Mouse (Mus musculus) liver, adult 2 months (tissue): ENCODE measurements around the gene Cd6. TPM values are rescaled to one million over a fixed set of nuclear protein-coding genes. Genes with fewer than 3 reads are reported as not detected.

ENCODE experiments used
- DNase-seq: peaks from one replicate; pipeline ENCODE4 v3.0.0-alpha.2; 2011; ENCODE audit warnings: low read depth, low spot score; ENCODE audit errors: extremely low read depth
- H3K27ac ChIP-seq: fragments of 200-500 bp; replicated peaks from 2 replicates; pipeline ENCODE4 v1.5.1; 2012; ENCODE audit warnings: low read depth, mild to moderate bottlenecking, control low read depth, inconsistent platforms, low read length; ENCODE audit not compliant: insufficient read depth
- H3K27me3 ChIP-seq: fragments of 200-500 bp; 2 replicates; pipeline ENCODE4 v1.6.1; 2012; ENCODE audit warnings: mild to moderate bottlenecking, moderate library complexity, low read length, inconsistent platforms; ENCODE audit not compliant: control insufficient read depth, insufficient read depth
- H3K36me3 ChIP-seq: fragments of 200-500 bp; 2 replicates; pipeline ENCODE4 v1.6.1; 2012; ENCODE audit warnings: low read length, inconsistent platforms; ENCODE audit not compliant: control insufficient read depth, insufficient read depth
- H3K4me1 ChIP-seq: fragments of 200-500 bp; 2 replicates; pipeline ENCODE4 v1.6.1; 2011; ENCODE audit warnings: low read length; ENCODE audit not compliant: control insufficient read depth, insufficient read depth
- H3K4me3 ChIP-seq: fragments of 200-500 bp; 2 replicates; pipeline ENCODE4 v1.5.1; 2011; ENCODE audit warnings: low read depth, mild to moderate bottlenecking, control low read depth, low read length, moderate library complexity; ENCODE audit not compliant: insufficient read depth
- H3K79me2 ChIP-seq: fragments of 200-500 bp; 2 replicates; pipeline ENCODE4 v1.6.1; 2012; ENCODE audit warnings: inconsistent platforms, mild to moderate bottlenecking, low read length, moderate library complexity; ENCODE audit not compliant: control insufficient read depth, insufficient read depth
- H3K9ac ChIP-seq: fragments of 200-500 bp; 2 replicates; pipeline ENCODE4 v1.6.1; 2012; ENCODE audit warnings: low read depth, mild to moderate bottlenecking, control low read depth, inconsistent platforms, low read length
- CTCF ChIP-seq: fragments of 200-500 bp; IDR thresholded peaks from 2 replicates; pipeline ENCODE4 v1.5.1; 2011; ENCODE audit warnings: low read depth, low read length, control low read depth
- POLR2A ChIP-seq: fragments of 200-500 bp; IDR thresholded peaks from 2 replicates; pipeline ENCODE4 v1.6.1; 2011; ENCODE audit warnings: low read length, control low read depth; ENCODE audit not compliant: insufficient read depth; ENCODE audit errors: extremely low read depth
- WGBS: fragments of 180-500 bp; shearing (Covaris S2); methylation state at CpG from one replicate; pipeline ENCODE4 v1.1.7; 2018; 5-methylcytosine and 5-hydroxymethylcytosine counted together
- polyA plus RNA-seq: library from polyadenylated mRNA; depleted of rRNA; stranded (reverse); fragments of >200 nt; gene quantifications from 2 replicates; pipeline ENCODE4 v1.2.3, GENCODE M21; 2012
- total RNA-seq: library from RNA; depleted of rRNA; stranded (reverse); fragments of >200 nt; gene quantifications from 2 replicates; pipeline ENCODE4 v1.2.3, GENCODE M21; 2014

Gene Cd6
- total and polyA plus RNA-seq, 2 experiments: 0.18 to 0.44 TPM

DNA sequence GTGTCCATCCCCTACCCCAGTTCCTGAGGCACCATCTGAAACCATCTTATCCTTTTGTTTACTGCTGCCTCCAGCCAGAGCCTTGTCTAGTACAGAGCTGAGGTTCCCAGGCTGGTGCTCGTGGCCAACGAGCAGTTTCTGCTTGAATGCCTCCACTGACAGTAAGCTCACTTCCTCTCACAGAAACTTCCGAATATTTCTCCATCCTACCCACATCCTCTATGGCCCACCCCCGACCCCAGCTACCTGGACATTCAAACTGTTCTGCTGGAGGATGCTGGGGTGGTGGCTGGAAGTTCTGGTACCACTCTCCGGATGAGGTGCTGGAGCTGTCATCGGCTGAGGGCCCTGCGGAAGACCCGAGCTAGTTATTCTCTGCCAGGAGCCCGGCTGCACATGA is 39.5 kb downstream of the Cd6 start:
- 75% methylated on average over 9 of the region's 9 CpGs for WGBS
- no peak overlapping the region for H3K9ac ChIP-seq
- no peak overlapping the region for H3K4me3 ChIP-seq
- H3K36me3 ChIP-seq: no peaks in the 10 kb centered on the region
- TF ChIP-seq POLR2A (no peak), CTCF (no peak)
- H3K27me3 ChIP-seq: no peaks in the 10 kb centered on the region
- no peaks in the 10 kb centered on the region for H3K79me2 ChIP-seq
- DNase-seq: no peak
- no peak overlapping the region for H3K27ac ChIP-seq
- H3K4me1 ChIP-seq: no peaks in the 10 kb centered on the region

DNA sequence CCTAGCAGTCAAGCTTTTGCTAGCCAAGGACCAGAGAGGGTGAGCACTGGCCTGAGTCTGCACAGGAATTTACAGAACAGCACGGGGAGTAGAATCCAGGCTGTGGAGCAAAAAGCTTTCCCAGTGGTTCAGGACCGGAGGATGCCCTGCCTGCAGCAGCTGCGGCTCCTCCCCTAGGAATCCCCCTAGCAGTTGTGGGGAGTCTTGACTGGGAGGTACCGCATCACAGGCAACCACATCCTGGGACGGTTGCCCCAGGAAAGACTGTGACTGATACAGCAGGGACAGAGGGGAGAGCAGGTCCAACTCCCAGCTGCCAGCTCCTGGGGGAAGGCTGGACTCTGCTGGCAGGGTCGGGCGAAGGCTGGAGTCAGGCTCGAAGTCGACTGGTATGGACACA is 41.6 kb downstream of the Cd6 start:
- no peaks in the 10 kb centered on the region for H3K79me2 ChIP-seq
- no peaks in the 10 kb centered on the region for H3K27me3 ChIP-seq
- no peak overlapping the region for H3K27ac ChIP-seq
- TF ChIP-seq CTCF: no peak
- no peak for TF ChIP-seq POLR2A
- H3K4me3 ChIP-seq: no peak overlapping the region
- no peaks in the 10 kb centered on the region for H3K36me3 ChIP-seq
- H3K4me1 ChIP-seq: no peaks in the 10 kb centered on the region
- DNase-seq: no peak
- H3K9ac ChIP-seq: no peak overlapping the region
- 82% methylated on average over 9 of the region's 9 CpGs for WGBS

DNA sequence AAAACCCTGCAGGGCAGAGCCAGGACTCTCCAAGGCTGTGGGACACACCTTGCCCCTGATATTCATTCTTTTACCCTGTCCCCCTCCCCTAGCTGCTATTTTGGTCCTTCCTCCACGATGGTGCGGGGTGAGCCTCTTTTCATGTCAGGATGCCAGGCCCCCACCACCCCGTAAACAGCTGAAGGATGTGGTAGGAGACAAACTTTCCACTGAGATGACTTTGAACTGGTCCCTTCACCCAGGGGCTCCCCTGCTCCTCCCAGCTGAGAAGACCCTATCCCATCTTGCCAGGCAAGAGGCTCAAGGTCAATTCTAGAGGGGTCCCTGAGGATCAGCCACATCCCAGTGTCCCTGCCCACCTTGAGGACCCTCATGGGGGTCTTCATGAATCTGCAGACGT is 42.5 kb downstream of the Cd6 start:
- no peak for TF ChIP-seq POLR2A
- TF ChIP-seq CTCF: no peak
- H3K9ac ChIP-seq: no peak overlapping the region
- H3K4me1 ChIP-seq: no peaks in the 10 kb centered on the region
- no peaks in the 10 kb centered on the region for H3K27me3 ChIP-seq
- no peak overlapping the region for H3K4me3 ChIP-seq
- H3K36me3 ChIP-seq: no peaks in the 10 kb centered on the region
- DNase-seq: no peak
- H3K79me2 ChIP-seq: no peaks in the 10 kb centered on the region
- WGBS: 82% methylated on average over 4 of the region's 4 CpGs
- H3K27ac ChIP-seq: no peak overlapping the region

DNA sequence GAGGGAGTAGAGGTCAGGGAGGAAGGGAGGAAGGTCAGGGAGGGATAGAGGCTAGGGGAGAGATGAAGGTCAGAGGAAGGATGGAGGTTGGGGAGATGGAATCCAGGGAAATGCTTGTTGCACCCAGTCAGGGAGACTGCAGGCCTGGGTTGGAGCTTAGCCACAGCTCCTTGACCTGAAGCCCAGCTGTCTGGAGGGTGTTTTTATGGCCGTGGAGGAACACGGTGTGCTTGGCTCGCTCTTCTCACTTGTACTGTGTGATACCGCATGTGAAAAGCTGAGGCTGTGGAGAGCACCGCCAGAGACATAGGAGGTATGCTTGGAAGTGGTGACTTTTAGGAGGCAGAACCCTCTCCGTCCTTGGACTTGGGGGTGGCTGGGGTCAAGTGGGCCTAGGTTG is 43.1 kb downstream of the Cd6 start:
- 84% methylated on average over 6 of the region's 6 CpGs for WGBS
- DNase-seq: no peak

DNA sequence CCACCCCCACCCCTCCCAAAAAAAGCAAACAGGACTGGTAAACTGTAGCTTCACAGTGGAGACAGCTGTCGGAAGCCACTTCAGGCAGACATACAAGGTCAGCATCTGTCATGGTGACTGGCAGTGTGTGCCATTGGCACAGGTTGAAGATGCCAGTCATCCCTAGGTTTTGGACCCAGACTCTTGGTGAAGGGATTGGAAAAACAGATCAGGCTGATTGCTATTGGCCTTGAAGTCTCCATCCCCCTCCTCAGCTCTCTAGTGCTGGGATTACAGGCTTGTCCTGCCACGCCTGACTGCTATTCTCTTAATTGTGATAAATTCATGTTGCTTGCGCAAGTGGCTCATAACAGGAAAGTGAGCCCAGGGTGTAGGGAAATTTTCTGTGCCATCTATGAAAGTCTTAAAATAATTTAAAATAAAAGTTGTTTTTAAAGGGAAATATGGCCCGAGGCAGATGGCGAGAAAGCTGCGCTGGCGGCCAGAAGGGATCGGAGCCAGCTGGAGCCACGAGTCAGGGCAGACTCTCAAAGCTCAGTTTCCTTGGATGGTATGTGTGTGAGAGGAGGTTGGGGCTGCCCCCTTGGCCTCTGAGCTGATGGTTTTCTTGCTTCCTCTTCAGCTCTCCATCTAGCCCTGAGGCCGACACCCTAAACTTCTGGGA is 44.9 kb downstream of the Cd6 start:
- WGBS: 91% methylated on average over 10 of the region's 10 CpGs

More for the DNA sequence above, 43.1 kb downstream of the Cd6 start:
- TF ChIP-seq POLR2A: no peak
- TF ChIP-seq CTCF: no peak
- H3K4me3 ChIP-seq: no peak overlapping the region
- no peaks in the 10 kb centered on the region for H3K4me1 ChIP-seq
- no peak overlapping the region for H3K9ac ChIP-seq
- H3K27ac ChIP-seq: no peak overlapping the region
- no peaks in the 10 kb centered on the region for H3K27me3 ChIP-seq
- H3K79me2 ChIP-seq: no peaks in the 10 kb centered on the region
- H3K36me3 ChIP-seq: no peaks in the 10 kb centered on the region

DNA sequence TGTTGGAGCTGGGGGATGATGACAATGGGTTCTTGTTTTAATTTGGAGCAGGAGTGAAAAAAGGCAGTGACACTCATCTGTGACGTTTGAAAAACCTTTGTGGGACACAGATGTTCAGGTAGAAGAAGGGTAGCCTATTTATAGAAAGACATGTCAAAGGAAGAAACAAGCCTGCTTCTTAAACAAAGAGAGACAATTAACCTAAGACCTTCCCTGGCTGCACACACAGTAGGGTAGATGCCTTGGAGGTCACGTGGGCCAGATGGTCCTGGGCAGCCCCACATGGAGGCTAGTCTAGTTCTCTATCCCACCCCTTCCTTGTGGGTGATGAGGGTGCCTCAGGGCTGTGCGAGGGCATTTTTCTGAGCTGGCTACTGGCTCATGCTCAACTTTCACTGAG is 45.8 kb downstream of the Cd6 start:
- no peaks in the 10 kb centered on the region for H3K27me3 ChIP-seq
- no peaks in the 10 kb centered on the region for H3K79me2 ChIP-seq
- DNase-seq: no peak
- no peak overlapping the region for H3K4me3 ChIP-seq
- TF ChIP-seq CTCF (no peak), POLR2A (no peak)
- H3K4me1 ChIP-seq: no peaks in the 10 kb centered on the region
- 58% methylated on average over 3 of the region's 3 CpGs for WGBS
- no peak overlapping the region for H3K9ac ChIP-seq
- no peak overlapping the region for H3K27ac ChIP-seq
- H3K36me3 ChIP-seq: no peaks in the 10 kb centered on the region

More for the DNA sequence above, 44.9 kb downstream of the Cd6 start:
- Histone ChIP-seq H3K27ac (no peak overlapping the region), H3K27me3 (no peaks in the 10 kb centered on the region), H3K36me3 (no peaks in the 10 kb centered on the region), H3K9ac (no peak overlapping the region), H3K4me3 (no peak overlapping the region), H3K4me1 (no peaks in the 10 kb centered on the region), H3K79me2 (no peaks in the 10 kb centered on the region)
- TF ChIP-seq POLR2A: no peak
- DNase-seq: no peak
